Mouse (Mus musculus) lung, postnatal 36 days (tissue): ENCODE results near the gene Hltf.
"Not testable (repeated sequence)": the region's sequence is repeated elsewhere in the genome, so short reads cannot be mapped to it uniquely, and the experiment has no call there.

Source experiments
- DNase-seq: peaks from one replicate; pipeline ENCODE4 v3.0.0; 2022; ENCODE audit warnings: mixed read lengths

Gene Hltf

GRCm38 (mm10) chr3:20108881-20109280, 51.3 kb downstream of the Hltf start:
- no peak for DNase-seq

GRCm38 (mm10) chr3:20111913-20112312, 54.3 kb downstream of the Hltf start:
- DNase-seq: no peak

DNA sequence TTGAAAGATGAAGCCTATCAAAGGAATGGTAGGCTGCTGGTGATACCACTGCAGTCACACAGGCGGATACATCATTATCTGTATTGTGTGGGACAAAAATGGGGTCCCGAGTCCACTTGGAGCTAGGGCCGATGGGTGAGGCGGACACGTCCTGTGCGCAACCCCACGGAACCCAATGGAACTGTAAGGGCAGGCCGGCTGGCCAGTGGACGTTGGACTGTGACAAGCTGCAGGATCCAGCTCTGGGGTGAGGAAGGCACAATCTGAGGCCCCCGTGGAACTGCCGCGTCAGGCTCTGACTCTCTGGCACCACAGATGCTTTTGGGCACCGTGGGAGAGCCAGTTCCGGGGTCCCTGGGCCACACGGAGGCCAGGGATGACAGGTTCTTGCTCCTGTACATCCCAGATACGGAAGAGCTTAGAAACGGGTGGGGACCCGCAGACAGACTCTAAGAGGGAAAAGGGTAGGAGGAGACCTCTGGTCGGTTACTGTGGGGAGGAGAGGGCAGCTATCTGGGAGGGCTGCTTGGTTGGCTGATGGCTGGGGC, 61.5 kb downstream of the Hltf start:
- DNase-seq: no peak

GRCm38 (mm10) chr3:20119686-20120244, 62.2 kb downstream of the Hltf start:
- no peak for DNase-seq

- not testable (repeated sequence) for DNase-seq
Measured at GRCm38 (mm10) chr3:20121582-20121981, 64.0 kb downstream of the Hltf start.

- no peak for DNase-seq
Measured at GRCm38 (mm10) chr3:20125604-20126003, 68.0 kb downstream of the Hltf start.

- DNase-seq: no peak
Measured at GRCm38 (mm10) chr3:20127047-20127595, 69.5 kb downstream of the Hltf start.

GRCm38 (mm10) chr3:20129491-20129890, 71.9 kb downstream of the Hltf start:
- no peak for DNase-seq

DNA sequence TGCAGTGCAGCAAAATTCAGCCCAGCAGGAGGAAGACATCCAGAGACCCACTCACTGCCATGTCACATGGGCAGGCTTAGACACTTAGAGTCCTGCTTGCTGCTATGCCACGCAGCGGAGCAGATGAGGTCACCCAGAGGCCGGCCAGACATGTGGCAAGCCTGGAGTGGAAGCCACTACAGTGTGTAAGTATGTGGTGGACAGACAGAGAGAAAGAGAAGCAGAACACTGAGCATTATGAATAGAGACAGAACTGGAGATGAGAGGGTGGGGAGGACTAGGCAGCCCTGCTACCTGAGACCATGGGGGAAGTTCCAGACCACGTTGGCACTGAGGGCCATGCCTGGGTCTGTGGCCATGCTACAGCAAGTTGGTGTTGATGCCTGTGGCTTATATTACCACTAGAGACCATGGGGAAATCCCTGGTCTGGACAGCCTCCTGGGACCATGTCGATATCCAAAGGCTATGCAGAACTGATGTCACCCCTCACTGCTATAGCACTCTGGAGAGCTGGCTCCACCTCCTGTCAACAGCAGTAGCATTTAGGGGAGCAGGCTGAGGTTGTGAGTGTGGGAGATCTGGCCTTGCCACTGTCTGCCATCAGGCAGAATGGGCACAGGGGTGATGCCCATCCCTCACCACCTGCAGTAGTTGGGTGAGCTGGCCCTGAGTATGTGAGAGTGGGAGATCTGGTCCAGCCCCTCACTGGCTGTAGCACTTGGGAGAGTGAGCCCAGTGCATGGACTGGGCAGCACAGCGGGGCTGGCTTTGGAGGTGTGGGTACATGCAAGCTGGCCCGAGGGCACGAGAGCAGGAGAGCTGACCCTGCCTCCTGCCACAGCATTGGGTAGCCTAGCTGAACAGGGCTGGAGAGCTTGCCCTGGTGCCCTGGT, 73.1 kb downstream of the Hltf start:
- DNase-seq: peak; percentile 54

- DNase-seq: peak; percentile 65
Measured at GRCm38 (mm10) chr3:20131350-20131720, 73.7 kb downstream of the Hltf start.

GRCm38 (mm10) chr3:20132731-20133130, 75.1 kb downstream of the Hltf start:
- DNase-seq: peak; percentile 71

DNA sequence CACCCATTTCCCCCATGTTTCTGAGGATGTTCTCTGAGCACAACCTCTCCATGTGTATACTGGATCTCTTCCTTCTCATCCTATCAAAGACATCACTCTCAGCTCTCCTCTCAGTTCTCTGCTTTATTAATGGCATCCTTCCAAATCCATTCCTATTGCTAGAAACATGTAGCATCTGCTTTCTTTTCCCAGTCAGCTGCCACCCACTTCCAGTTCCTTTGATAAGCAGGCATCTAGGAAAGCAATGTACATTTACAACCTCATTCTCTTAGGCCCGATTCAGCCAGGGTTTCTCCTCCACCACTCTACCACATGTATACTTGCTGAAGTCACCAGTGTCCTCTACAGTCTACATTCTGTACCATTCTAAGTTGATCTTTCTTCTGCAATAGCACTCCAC, 76.1 kb downstream of the Hltf start:
- no peak for DNase-seq

DNA sequence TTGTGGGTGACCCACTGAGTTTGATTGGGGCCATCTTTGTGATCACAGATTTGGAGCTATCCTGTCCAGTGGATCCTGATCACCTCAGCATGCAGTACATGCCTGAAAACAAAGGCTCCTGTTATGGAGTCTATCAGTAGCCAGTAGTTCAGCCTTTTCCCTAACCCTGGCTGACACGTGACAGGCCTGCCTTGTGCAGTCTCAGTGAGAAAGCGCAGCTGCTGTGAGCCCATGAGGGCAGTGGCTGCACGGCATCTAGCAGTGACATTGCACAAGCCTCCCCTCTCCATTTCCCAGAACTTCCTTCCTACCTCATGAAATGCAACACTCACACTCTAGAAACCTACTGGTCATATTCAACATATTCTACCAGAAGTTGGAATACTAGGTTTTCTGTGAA, 76.9 kb downstream of the Hltf start:
- peak; percentile 72 for DNase-seq

- no peak for DNase-seq
Measured at GRCm38 (mm10) chr3:20136868-20137581, 79.4 kb downstream of the Hltf start.

DNA sequence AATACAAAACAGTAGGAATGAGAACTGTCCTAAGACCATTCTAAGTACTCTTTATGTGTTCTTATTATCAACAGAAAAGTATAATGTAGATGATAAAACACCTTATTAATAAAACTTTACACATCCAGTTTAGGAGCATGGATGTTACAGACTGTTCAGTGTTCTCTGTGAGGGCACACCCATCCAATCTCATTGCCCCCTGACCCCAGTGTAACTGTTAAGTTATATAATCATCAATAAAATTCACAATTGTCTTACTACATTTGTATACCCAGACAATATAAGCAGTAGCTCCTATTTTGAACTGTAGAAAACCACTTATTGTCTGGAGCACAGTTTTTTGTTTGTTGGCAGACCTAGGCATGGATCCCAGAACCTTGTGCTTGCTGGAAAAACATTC, 83.6 kb downstream of the Hltf start:
- DNase-seq: no peak

DNA sequence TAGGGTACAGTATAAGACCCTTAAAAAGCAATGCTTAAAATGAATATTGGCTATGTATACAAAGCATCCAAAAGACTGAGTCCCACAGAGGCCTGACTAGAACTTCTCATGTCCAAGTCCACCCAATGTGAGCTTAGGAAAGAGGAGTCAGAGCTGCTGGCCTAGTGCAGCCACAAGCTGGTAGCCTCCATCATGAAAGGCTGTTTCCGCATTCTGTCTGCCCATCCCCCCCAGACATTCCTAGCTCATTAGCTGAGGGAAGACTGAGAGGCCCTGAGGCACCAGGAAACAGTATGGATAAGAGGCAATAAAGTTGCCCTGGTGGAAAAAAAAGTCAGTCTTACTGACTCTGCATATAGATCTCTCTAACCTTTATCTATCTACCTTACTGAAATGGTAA, 84.1 kb downstream of the Hltf start:
- no peak for DNase-seq

DNA sequence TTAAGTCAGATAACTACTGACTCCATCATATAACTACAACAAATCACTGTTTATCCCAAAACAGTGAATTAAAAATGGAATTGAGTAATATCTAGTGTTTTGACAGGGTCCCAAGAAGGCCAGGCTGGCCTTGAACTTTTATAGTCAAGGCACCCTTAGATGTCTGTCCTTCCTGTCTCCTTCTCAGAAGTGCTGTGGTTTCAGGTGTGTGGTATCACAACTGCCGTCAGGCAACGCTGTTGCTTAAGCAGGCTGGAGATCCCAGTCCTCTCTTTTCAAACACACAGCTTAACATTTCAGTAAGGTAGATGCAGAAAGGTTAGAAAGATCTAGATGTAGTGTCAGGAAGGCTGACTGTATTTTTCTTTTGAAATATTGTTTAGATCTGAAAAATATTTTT, 84.5 kb downstream of the Hltf start:
- no peak for DNase-seq

DNA sequence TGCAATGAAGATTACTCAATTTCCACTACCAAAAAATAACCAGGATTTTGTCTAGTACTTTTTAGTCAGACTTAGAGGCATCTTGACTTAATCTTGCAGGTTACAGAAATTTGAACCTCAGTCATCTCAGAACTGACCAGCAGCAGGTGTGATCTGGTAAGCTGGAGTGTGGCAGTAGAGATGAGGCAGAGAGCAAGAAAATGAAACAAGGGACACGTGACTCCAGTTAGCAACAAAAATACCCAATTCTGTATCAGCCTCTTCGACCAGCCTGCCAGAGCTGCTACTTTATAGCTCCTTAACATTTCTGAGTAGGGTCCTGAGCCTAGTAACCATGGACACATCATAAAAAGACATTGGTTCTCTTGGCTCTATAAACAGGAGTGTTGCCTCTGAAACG, 85.0 kb downstream of the Hltf start:
- DNase-seq: no peak

GRCm38 (mm10) chr3:20143726-20144125, 86.1 kb downstream of the Hltf start:
- DNase-seq: no peak

DNA sequence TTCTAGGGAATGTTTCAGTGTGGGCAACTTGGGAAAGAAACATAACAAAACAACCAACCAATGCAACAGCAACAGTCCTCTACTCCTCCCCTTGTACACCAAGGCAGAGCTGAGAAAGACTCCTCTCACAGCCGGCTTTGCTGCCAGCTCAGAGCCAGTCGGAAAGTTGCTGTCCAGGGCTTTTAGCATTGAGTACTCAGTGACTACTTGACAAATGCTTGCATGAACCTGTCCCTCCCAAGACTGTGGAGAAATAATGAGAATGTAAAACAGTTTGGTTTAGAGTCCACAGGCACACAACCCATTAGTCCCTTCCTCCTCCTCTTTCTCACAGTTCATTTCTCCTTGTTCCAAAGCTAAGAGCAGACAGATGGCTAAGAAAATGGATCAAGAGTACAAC, 86.8 kb downstream of the Hltf start:
- DNase-seq: no peak

- DNase-seq: no peak
Measured at GRCm38 (mm10) chr3:20145696-20146113, 88.1 kb downstream of the Hltf start.

DNA sequence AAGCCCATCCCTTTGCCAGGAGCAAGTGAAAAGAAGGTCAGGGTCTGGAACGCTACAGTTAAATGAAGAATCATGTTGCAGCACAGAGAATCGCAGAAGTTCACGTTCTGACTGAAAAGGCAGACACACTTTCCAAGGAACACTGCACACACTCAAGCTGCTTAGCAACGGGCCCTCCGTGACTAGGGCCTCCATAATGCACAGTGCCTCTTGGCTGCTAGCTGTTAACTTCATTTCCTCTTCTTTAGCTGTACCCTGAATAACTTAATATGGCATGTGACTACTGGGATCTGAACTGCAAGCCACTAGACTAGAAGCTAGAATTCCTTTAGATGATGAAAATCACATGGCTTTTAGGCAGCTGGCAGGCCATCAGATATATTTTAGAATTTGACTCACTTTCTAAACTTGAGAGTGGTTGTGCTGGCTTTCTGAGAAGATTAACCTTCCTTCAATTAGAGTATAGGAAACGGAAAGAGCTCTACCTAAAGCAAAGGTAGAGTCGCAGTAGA, 89.3 kb downstream of the Hltf start:
- no peak for DNase-seq

GRCm38 (mm10) chr3:20147647-20148046, 90.0 kb downstream of the Hltf start:
- DNase-seq: no peak
